Mouse (Mus musculus) megakaryocyte, embryonic 14.5 days (primary cell): ENCODE results near the gene Ptrh2.

ENCODE experiments used
- FLI1 ChIP-seq: IDR thresholded peaks from 2 replicates; pipeline ENCODE4 v1.6.1; 2012; ENCODE audit warnings: low read length, inconsistent platforms, mixed read lengths
- GATA1 ChIP-seq: IDR thresholded peaks from 3 replicates; pipeline ENCODE4 v1.6.1; 2012; ENCODE audit warnings: mixed read lengths, low read length, inconsistent platforms, borderline replicate concordance

GRCm38 (mm10) chr11:86725607-86726006 lies 41.8 kb downstream of the Ptrh2 start:
- no peak for TF ChIP-seq GATA1
- no peak for TF ChIP-seq FLI1
